Mouse (Mus musculus) MEL (cell line): Measurements from ENCODE around the gene Fen1.

Experiments used
- CHD2 ChIP-seq: IDR thresholded peaks from 2 replicates; pipeline ENCODE4 v1.6.1; 2011; ENCODE audit warnings: low read length, improper control_type of control experiment
- CTCF ChIP-seq, 3 experiments: IDR thresholded peaks in 2 of 3; conservative IDR thresholded peaks in 1 of 3; 2 replicates each; pipeline ENCODE4 v1.5.1; 2011 to 2012; ENCODE audit warnings: low read length in 3 of 3, low read depth in 2 of 3, mild to moderate bottlenecking in 2 of 3, improper control_type of control experiment in 1 of 3, inconsistent platforms in 1 of 3, mixed read lengths in 1 of 3, moderate library complexity in 1 of 3; ENCODE audit not compliant: control insufficient read depth in 1 of 3, insufficient read depth in 1 of 3, poor library complexity in 1 of 3, severe bottlenecking in 1 of 3
- E2F4 ChIP-seq: IDR thresholded peaks from 2 replicates; pipeline ENCODE4 v1.6.1; 2011; ENCODE audit warnings: low read depth, low read length, improper control_type of control experiment, borderline replicate concordance
- EP300 ChIP-seq, 2 experiments: IDR thresholded peaks; 2 replicates each; pipeline ENCODE4 v1.6.1; 2011; ENCODE audit warnings: improper control_type of control experiment in 2 of 2, low read length in 2 of 2, low read depth in 1 of 2, mild to moderate bottlenecking in 1 of 2
- NELFE ChIP-seq: IDR thresholded peaks from 2 replicates; pipeline ENCODE4 v1.6.1; 2011; ENCODE audit warnings: low read depth, low read length, improper control_type of control experiment
- NRF1 ChIP-seq: IDR thresholded peaks from 2 replicates; pipeline ENCODE4 v1.6.1; 2014; ENCODE audit warnings: low read depth, mild to moderate bottlenecking, inconsistent platforms, low read length, improper control_type of control experiment, moderate library complexity; ENCODE audit not compliant: poor library complexity, insufficient read depth, severe bottlenecking
- SIN3A ChIP-seq: IDR thresholded peaks from 2 replicates; pipeline ENCODE4 v1.6.1; 2012; ENCODE audit warnings: low read length, improper control_type of control experiment, inconsistent platforms
- TAL1 ChIP-seq: IDR thresholded peaks from 2 replicates; pipeline ENCODE4 v1.6.1; 2012; ENCODE audit warnings: mild to moderate bottlenecking, inconsistent platforms, low read length, moderate library complexity, mixed read lengths

DNA sequence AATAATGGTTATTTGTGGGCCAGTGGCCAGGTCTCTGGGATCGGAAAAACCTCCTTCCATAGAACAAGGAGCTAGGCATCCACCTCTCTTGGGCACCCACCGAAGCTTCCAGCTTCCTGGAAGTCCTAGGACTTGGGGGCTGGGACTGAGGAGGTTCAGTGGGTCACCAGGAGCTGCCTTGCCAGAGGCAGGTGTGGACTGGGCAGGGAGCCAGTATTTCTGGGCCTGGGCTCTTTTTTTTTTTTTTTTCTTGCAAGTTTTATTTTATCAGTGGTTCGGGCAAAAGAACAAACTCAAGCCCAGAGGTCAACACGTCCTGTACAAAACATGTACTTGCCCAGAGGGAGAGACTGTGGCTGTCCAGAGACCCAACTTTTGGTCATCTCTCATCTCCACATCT lies 21.8 kb upstream of the Fen1 start:
- TF ChIP-seq CHD2 = no peak
- TF ChIP-seq CTCF (IDR thresholded peaks at IDR 0.05 in 2 of 3, conservative IDR thresholded peaks at IDR 0.05 in 1 of 3; ENCODE audit: control insufficient read depth in 1 of 3, insufficient read depth in 1 of 3, low read depth in 2 of 3, low read length in 3 of 3, poor library complexity in 1 of 3, severe bottlenecking in 1 of 3) = no peak
- no peak for TF ChIP-seq NRF1
- no peak for TF ChIP-seq NELFE
- TF ChIP-seq TAL1 = no peak
- TF ChIP-seq SIN3A = no peak
- no peak for TF ChIP-seq E2F4
- no peak for TF ChIP-seq EP300 (IDR thresholded peaks at IDR 0.05; ENCODE audit: low read depth in 1 of 2, low read length in 2 of 2)
